Mouse (Mus musculus) T-helper 2 cell (primary cell): Measurements from ENCODE around the gene Atp11a.

Source experiments
- in situ Hi-C: fragments of 300-600 bp; cut with MboI, MseI; formaldehyde crosslinking; loops from one replicate; pipeline ENCODE4 v1.15.1; 2025; ENCODE audit warnings: high pct_unique_total_duplicates

Gene Atp11a

DNA sequence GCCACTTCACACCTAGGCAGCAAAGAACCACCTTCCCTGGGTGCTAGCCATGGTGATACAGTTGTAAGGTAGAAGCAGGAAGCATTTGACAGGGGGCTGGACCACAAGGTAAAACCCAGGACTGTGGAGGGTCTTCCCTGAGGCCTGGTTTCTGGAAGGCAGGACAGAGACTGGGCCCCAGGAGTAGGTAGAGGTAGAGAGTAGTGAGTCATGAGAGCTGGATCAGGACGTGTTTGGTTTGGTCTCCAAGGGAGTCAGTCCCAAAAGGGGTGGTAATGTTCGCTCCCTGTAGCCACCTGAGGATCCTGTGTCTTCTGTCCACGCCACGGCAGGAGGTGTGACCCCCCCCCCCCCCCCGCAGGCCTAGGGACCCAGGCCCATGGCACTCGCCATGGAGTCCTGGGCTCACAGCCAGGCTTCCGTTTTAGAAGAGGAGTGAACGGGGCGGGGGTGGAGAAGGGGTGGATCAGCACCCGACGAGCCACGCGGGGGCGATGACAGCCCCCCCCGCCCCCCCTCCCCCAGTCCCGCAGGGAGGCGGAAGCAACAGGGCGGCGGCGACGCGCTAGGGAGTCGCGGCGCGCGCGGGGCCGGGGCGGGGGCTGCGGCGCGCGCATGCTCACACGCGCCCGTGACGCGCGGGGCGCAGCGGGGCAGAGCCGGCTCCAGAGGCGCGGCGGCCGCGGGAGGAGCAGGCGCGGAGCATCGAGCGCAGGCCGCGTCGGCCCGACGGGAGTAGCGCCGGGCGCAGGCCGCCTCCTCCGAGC is at the start of gene Atp11a:
Atp11a (plus strand) TSS at position 624 of the 767 bp plus-strand sequence.
- in situ Hi-C loops = no loop called here

DNA sequence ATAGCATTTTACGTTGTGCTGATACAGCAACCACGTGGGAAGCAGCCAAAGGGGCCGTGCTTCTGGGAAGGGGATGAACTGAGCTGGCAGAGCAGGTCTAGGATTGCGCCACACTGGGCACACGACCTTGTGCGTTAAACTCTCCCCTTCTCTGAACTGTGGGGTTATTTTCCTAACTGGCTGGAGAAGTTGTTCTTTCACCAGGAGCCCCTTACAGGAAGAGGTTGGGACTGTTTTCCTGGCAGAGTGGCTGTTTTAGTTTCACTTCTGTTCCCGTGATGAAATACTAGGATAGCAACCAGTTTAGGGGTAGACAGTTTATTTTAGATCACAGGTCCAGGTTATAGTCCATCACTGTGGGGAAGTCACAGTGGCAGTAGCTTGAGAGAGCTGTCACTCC is 45.2 kb upstream of the Atp11a start:
- in situ Hi-C loops = no loop called here

DNA sequence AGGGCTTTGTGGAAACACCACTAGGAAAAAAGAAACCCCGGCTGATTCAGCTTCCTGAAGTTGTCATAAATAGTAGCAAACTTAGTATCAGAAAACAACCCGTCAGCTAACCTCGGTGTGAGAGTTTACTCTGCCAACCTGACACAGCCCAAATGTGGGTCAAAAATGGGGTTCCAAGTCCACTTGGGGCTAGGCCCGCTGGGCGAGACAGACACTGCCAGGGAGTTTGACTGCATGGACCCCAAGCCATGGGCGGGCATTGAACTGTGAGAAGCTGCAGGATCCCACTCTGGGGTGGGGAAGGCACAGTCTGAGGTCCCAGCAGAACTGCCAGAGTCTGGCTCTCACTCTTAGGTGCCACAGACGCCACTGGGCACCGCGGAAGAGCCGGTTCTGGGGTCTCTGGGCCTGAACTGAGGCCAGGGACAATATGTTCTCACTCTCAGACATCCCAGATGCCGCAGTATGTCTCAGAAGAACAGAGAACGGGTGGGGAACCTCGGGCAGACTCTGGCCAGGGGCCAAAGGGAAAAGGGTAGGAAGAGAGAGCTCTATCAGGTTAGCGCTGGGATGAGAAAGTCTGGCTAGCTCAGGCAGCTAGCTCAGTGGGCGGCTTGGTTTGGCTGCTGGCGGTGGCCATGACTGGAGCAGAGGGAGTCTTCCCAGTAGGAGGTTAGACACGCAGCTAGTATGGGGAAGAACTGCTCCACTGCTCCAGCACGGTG is 40.8 kb upstream of the Atp11a start:
- in situ Hi-C loops = no loop called here

DNA sequence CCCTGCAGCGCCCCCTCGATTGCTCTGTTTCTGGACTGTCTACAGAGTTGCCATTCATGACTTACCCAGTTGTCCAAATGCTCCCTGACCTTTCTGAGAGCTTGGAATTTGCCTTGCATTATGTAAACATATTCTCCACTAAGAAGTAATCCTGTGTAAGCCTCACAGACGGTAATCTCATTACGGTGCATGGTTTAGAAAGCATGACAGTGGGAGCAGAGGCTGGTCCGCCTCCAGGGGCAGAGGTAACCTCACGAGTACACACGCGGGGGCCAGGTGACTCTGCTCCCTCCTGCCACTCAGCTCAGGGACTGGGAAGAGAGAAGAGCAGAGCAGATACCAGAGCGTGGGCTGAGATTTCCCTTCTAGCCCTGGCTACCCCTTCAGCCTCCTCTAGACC is 37.7 kb upstream of the Atp11a start:
- in situ Hi-C loops = no loop called here

DNA sequence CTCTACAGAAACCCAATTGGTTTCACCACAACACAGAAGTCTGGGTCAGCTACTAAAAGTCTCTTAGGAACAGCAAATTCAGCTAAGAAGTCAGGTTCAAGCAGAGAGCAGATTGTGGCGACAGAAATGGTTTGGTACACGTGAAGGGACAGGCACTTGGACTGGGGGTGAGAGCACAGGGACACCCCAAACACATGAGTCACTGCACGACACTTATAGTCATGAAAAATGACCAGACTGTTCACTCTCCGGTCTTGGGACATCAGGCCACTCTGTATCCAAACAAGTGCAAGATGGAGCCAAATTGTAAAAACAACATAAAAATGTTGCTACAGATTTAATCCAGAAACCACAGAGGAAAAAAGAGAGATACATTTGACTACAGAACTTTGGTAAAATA is 28.2 kb upstream of the Atp11a start:
- in situ Hi-C loops = no loop called here

DNA sequence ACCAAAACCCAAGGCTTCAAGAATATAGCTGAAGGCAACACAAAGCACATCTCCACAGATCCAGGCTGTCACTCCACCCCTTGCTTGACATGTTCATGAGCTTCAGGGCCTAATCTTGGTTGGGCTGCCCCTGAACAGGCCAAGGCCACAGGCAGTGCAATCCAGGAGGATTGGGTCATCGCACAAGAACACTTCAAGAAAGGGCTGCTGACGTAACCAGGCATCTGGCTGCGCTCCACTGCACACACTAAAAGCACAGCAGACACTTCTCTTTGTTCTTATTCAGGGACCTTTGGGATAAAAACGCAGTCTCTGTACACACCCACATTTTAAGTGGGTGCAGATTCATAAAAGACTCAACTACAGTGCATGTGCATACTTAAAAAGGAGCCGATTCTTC is 26.0 kb upstream of the Atp11a start:
- in situ Hi-C loops = no loop called here

DNA sequence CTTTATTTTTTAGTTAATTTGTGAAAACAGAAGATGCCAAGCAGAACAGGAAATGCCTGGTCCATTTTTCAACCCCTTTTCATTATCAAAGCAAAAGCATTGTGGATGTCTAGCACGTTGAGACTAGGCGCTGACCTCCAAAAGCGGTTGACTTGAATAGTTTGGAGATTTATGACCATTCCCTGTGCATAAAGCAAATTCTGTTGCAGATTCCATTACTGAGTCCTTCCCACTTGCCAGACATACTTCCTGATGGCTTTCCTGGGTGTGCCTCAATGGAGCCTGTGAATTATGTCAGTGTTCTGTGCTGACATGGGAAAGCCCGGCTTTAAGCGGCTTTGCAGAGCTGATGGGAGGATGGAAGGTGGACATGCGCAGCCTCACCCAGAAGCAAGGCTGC is 24.4 kb upstream of the Atp11a start:
- in situ Hi-C loops = no loop called here

DNA sequence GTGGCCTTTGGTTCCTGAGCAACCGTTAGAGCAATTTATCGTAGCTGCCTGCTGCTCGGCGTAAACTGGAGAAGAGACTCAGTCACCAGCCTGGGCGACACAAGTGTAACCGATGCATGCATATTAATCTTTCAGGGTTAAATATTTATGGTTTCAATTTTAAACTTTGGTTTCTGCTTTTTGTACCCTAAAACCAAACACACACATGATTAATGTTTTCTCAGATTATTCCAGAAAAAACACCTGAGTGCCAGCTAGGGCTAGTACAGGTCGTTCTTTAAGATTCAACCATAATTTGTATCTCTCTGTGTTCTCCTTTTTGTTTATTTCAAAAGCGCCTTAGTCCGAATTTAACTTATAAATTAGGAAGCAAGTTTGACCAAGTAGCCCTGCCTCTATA is 17.7 kb upstream of the Atp11a start:
- in situ Hi-C loops = no loop called here

DNA sequence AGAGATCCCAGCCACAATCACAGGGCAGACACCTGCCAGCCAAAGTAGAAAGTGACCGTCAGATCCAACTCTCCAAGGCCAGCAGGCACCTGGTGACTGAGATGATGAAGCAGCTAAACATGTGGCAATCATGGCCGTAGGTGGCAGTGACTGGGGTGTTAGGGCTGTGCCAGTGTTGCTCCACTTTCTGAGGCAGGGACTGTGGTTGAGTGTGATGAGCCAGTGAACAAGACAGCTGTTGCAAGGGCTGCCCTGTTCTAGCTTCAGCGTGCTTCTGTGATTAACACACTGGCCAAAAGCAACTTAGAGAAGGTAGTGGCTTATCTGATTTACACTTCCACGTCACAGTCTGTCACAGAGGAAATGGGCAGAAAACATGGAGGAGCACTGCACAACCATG is 13.4 kb upstream of the Atp11a start:
- in situ Hi-C loops = no loop called here

DNA sequence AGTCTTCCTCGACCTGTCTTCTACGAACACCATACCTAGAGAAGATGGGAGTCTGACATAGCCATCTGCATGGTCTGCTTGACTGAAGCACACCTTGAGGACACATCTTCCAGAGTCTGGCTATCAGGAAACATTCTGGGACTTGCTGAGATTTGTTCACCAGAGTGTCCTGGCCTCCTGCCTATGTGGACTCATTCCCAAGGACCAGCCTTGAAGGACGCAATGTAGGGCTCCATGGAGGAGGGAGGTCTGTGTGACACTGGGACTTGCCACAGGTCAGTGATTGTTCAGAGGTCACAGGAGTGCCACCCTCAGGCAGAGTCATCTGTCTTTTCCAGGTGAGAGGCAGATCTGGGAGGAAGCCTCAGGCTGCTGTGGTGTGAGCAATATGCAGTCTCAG is 8.6 kb upstream of the Atp11a start:
- in situ Hi-C loops = no loop called here

DNA sequence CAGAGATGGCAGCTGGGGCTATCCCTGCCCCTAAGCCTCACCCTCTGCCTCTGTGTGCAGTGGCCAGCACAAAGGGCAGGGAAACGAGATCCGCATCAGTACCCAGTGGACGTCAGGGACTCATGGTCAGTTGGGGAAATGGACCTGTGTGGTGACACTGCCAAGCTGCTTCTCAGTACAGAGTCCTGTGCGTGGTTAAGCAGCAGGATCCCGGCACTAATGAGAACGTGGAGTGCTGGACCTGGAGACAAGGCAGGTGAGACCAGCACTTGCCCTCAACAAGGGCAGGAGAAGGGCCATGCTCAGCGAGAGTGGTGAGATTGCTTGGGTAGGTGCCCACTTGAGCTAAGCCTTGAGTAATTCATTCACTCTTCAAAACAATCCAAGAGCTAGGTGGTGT is 7.7 kb upstream of the Atp11a start:
- in situ Hi-C loops = no loop called here

DNA sequence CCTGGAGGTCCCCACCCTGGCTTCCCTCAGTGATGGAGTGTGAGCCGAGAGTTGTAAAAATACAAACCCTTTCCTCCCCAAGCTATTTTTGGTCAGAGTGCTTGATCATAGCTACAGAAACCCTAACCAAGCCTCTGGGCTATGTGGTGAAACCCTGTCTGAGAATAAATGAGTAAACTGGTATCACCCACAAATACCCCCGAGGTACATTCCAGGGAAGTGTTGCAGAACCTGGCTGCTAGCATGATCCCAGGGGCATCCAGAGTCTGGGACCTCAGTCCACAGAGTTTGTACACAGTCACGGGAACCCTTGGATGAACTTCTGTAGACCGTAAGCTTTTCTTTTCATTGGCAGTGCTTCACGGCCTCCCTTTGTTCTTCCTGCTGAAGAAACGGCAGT is 3.8 kb upstream of the Atp11a start:
- in situ Hi-C loops = no loop called here

DNA sequence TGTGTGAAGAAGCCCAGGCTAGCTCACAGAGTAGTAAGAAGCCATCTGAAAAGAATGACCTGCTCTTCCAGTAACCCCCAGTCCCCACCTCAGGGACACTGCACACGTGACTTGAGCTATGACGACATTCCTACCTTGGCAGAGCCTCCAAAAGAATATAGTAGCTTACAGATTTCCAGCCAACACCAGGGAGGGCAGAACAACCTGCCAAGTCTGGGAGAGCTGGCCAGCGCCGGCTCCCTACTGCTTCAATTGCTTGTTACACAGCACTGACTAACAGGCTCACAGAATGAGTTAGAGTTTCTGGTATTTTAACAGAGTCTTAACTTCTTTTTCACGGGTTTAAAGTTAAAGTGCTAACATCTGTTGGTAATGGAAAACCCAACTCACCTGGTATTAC is 2.7 kb upstream of the Atp11a start:
- in situ Hi-C loops = no loop called here

DNA sequence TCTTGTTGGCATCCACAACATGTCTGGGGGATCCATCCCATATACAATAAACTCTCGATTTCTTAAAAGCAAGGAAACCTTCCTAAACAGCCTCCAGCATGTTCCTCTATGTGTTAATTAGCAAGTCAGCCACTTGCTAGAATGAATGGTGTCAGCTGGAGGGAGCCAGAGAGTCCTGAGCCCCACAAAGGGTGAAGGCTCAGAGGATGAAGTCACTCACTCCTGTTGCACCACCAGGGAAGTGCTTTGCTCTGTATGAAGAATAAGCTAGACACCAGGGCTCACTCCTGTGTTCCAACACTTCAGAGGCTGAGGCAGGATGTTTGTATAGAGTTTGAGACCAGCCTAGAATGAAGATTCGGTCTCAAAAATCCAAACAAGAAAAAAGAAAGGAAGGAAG is 1.5 kb upstream of the Atp11a start:
- in situ Hi-C loops = no loop called here

DNA sequence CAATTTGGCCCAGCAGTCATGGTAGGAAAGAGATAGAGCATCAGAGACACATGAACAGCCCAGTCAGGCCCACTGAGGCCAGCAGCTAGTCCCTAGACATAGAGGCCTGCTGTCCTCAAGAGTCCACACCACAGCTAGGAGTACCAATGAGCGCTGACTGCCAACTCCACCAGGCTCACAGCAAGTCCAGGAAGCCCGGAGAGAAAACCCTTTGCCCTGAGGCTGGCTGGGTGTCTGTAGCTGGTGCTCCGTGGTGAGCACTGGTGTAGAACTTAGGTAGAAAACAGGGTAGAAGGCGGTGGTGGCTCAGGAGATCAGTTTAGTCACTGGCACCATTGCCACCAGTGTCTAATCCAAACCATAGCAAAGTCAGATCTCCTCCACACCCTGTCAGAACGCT is 988 bp upstream of the Atp11a start:
- in situ Hi-C loops = no loop called here

DNA sequence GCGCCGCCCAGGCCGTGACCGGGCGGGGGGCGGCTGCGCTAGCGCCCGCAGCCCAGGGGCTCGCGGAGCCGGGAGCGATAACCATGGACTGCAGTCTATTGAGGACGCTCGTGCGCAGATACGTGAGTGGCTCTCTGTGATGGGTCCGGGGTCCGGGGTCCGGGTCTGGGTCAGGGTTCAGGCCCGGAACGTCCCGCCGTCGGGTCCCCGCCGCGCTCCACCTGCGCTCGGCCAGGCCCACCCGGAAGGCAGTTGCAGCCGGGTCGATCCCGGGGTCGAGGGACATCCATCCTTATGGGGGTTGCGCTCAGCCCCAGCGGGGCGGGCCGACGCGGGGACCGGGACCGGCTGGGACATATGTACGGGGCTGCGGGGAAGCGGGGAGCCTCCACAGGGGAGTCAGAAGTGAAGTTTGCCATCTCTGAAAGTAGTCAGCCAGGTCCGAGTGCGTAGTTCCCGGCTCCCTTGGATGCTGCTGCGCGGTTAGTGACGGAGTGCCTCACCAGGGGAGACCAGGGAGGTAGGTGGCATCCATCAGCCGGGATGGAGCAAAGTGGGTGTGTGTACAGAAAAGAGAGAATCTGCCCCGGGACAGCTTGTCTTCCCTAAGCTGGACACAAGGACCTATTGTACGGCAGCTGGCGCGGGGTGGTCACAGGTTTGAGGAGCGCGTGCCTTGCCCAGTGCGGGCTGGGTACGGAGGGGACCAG is 572 bp downstream of the Atp11a start:
- in situ Hi-C loops = no loop called here

DNA sequence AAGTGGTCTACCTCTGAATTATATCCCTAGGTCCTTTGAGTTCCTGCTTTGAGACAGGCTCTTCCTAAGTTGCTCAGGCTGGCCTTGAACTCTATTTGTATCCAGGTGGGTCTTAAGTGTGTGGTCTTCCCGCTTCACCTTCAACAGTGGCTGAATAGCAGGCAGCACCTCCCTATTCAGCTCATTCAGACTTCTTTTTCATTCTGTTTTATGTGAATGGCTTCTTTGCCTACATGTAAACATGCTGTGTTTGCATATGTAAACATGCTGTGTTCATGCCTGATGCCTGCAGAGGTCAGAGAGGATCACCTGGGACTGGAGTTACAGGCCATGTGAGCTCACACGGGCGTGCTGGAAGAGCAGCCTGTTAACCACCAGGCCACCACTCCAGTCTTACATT is 3.1 kb downstream of the Atp11a start:
- in situ Hi-C loops = loop anchor here (5.0 kb wide), 1 partner anchor 62 kb away; no protein-coding TSS in a partner anchor

DNA sequence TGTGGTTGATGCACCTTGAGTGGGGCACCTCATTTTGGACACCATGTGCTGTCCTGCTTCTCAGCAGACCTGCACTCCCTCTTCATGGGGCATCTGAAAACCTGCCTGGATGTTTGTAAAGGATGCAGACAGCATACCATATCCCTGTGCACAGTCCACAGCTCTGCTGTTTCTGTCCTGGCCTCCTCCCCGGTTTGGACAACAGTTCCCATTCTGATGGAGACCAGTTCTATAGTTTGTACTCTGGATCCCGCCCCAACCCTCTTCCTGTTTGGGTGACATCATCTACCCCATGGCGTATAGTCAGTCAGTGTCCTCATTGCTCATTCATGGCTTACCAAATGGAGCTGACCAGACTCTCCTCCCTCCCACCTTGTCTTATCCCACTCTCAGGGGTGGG is 5.1 kb downstream of the Atp11a start:
- in situ Hi-C loops = loop anchor here (5.0 kb wide), 1 partner anchor 60 kb away; no protein-coding TSS in a partner anchor

DNA sequence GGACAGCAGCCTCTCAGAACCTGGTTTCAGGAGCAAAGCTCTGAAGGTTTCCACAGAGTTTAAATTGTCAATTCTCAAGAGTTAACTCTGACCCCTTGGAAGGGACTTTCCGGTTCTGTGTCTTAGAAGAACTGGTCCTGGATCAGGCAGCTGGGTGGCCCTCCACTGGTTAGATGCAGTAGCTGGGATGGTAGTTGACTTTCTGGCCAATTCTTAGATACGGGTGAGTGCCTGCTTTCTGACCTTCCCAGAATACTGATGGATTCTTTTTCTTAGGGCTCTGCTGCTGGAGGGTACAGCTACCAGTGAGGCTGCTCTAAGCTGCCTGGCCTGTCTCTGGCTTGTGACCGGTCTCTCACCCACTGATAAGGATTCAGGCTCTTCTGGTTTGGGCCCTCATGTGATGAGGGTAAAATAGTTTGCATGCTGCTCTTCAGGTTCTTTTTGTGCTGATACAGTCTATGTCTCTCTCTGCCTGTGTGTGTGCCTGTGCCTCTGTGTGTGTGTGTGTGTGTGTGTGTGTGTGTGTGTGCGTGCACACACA is 6.8 kb downstream of the Atp11a start:
- in situ Hi-C loops = loop anchor here (5.0 kb wide), 1 partner anchor 59 kb away; no protein-coding TSS in a partner anchor

DNA sequence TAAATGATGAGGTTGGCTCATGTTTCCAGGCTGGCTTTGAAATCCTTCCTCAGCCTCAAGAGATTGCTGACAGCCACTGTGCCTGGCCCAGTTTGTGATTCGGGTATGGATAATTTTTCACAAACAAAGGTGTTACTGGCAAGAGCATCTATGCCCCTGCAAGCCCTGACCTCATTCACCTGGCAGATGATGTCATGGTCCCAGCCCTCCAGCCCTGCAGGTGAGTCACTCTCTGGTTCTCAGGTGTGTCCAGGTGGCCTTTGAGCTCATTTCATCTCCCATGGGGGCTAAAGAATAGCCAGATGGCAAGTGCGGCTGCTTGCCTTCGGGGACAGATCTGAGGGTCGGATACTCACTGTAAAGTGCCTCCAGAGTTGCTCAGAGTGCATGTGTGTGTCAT is 8.2 kb downstream of the Atp11a start:
- in situ Hi-C loops = loop anchor here (5.0 kb wide), 2 partner anchors 57 to 103 kb away; no protein-coding TSS in a partner anchor

DNA sequence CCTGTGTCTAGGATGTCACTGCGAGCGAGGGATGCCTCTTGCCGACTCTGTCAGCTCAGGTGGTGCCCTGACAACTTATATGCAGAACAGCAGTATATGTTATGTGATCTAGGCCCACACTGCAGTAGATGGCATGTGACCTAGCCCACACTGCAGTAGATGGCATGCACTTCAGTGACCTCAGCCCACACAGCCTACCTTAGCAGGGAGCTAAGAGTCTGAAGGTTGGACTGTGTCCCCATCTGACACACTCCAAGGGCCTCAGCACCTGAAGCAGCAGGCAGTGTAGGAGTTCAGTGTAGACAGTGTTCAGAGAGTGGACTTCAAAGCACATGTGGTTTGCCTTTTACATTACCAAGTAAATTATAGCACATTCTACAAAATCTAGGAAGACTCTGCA is 10.4 kb downstream of the Atp11a start:
- in situ Hi-C loops = loop anchor here (5.0 kb wide), 1 partner anchor 105 kb away; no protein-coding TSS in a partner anchor

DNA sequence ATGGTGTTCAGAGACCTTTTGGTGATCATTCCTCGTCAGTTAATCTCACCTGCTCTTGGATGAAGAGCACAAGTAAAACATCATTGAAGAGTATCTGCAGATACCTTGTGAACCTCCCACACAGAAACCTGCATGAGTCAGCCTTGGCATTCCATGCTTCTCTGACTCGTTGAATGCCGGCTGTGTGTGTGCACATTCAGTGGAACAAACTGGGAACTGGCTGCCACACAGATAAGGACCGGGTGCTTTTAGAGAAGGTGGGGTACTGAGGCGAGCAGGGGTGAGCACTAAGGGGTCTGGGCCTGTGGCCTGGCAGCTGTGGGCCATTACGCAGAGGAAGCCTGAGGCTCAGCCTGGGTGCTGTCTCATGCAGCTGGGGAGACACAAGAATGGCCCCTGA is 11.9 kb downstream of the Atp11a start:
- in situ Hi-C loops = loop anchor here (5.0 kb wide), 1 partner anchor 106 kb away; no protein-coding TSS in a partner anchor
